Mouse (Mus musculus): ENCODE measurements around the gene Ell2. TPM values are rescaled to one million over a fixed set of nuclear protein-coding genes. Genes with fewer than 3 reads are reported as not detected.

Ell2 gene
- polyA plus RNA-seq, 2 experiments = 30.5 to 41.2 TPM

DNA sequence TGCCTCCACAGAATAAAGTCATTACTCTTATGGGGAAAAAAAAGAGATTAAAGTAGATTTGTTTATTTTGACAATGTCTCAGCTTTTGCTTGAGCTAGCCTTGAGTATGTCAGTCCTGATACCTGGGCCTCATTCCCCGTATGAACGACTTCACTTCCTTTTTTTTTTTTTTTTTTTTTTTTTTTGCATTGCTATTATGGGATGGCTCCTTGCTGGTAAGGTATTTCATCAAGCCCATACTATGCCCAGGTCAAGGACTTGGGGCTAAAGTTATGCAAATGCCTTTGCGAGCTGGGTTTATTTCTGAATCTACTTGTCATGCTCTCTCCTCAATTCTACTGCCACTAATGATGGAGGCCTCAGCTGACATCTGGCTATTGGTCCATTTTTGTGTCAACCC lies 80.8 kb downstream of the Ell2 start:
- TF ChIP-seq EP300 (IDR thresholded peaks at IDR 0.05; ENCODE audit: low read depth) = no peak
- no peak for TF ChIP-seq CTCF (IDR thresholded peaks at IDR 0.05; ENCODE audit: low read depth)
- 61% methylated on average over 3 of the region's 3 CpGs for WGBS (ENCODE audit: insufficient replicate concordance)
- no peak overlapping the region for H3K9ac ChIP-seq (replicated peaks)
- no peak for ATAC-seq (ENCODE audit: insufficient read depth)
- no peak for DNase-seq (ENCODE audit: low read depth in 3 of 3, low spot score in 3 of 3)
- 0 out of 4 replicates have a peak, but pooled peaks cover 0 to 2% of the 10 kb centered on the region in 2 experiments for H3K4me1 ChIP-seq (replicated peaks; ENCODE audit: control insufficient read depth in 2 of 2, insufficient read depth in 2 of 2, low read length in 1 of 2)
- H3K27me3 ChIP-seq (ENCODE audit: control insufficient read depth, insufficient read depth, low read length) = no peaks in the 10 kb centered on the region
- H3K4me2 ChIP-seq (ENCODE audit: low read depth) = no peak overlapping the region
- H3K9me3 ChIP-seq (ENCODE audit: control insufficient read depth, low read length) = no peaks in the 10 kb centered on the region
- no peak overlapping the region for H3K27ac ChIP-seq
- H3K36me3 ChIP-seq (replicated peaks; ENCODE audit: control insufficient read depth, insufficient read depth, low read depth) = peaks cover 6% of the 10 kb centered on the region
- no peak overlapping the region for H3K4me3 ChIP-seq (ENCODE audit: insufficient read depth in 1 of 2, low read depth in 2 of 2, low read length in 2 of 2)

GRCm38 (mm10) chr13:75788178-75788577 lies 81.6 kb downstream of the Ell2 start:
- H3K4me2 ChIP-seq (ENCODE audit: low read depth) = no peak overlapping the region
- 0 out of 4 replicates have a peak, but pooled peaks cover 0 to 2% of the 10 kb centered on the region in 2 experiments for H3K4me1 ChIP-seq (replicated peaks; ENCODE audit: control insufficient read depth in 2 of 2, insufficient read depth in 2 of 2, low read length in 1 of 2)
- H3K36me3 ChIP-seq (replicated peaks; ENCODE audit: control insufficient read depth, insufficient read depth, low read depth) = peaks cover 6% of the 10 kb centered on the region
- H3K4me3 ChIP-seq (ENCODE audit: insufficient read depth in 1 of 2, low read depth in 2 of 2, low read length in 2 of 2) = no peak overlapping the region
- no peaks in the 10 kb centered on the region for H3K9me3 ChIP-seq (ENCODE audit: control insufficient read depth, low read length)
- DNase-seq (ENCODE audit: low read depth in 3 of 3, low spot score in 3 of 3) (no peak), ATAC-seq (ENCODE audit: insufficient read depth) (no peak)
- H3K9ac ChIP-seq (replicated peaks) = no peak overlapping the region
- no peak for TF ChIP-seq CTCF (IDR thresholded peaks at IDR 0.05; ENCODE audit: low read depth)
- TF ChIP-seq EP300 (IDR thresholded peaks at IDR 0.05; ENCODE audit: low read depth) = no peak
- no peaks in the 10 kb centered on the region for H3K27me3 ChIP-seq (ENCODE audit: control insufficient read depth, insufficient read depth, low read length)
- H3K27ac ChIP-seq = no peak overlapping the region
- 40% methylated on average over 4 of the region's 4 CpGs for WGBS (ENCODE audit: insufficient replicate concordance)

- Histone ChIP-seq H3K27ac (no peak overlapping the region), H3K36me3 (replicated peaks; ENCODE audit: control insufficient read depth, insufficient read depth, low read depth) (peaks cover 6% of the 10 kb centered on the region), H3K27me3 (ENCODE audit: control insufficient read depth, insufficient read depth, low read length) (no peaks in the 10 kb centered on the region), H3K9ac (replicated peaks) (no peak overlapping the region), H3K9me3 (ENCODE audit: control insufficient read depth, low read length) (no peaks in the 10 kb centered on the region), H3K4me2 (ENCODE audit: low read depth) (no peak overlapping the region), H3K4me3 (ENCODE audit: insufficient read depth in 1 of 2, low read depth in 2 of 2, low read length in 2 of 2) (no peak overlapping the region), H3K4me1 (replicated peaks; ENCODE audit: control insufficient read depth in 2 of 2, insufficient read depth in 2 of 2, low read length in 1 of 2) (peaks cover 7% of the 10 kb centered on the region in 2 experiments; a peak in 3 of 4 replicates)
- WGBS (ENCODE audit: insufficient replicate concordance) = 70% methylated on average over 2 of the region's 2 CpGs
- DNase-seq (ENCODE audit: low read depth in 3 of 3, low spot score in 3 of 3) (no peak), ATAC-seq (ENCODE audit: insufficient read depth) (no peak)
- TF ChIP-seq CTCF (IDR thresholded peaks at IDR 0.05; ENCODE audit: low read depth) (no peak), EP300 (IDR thresholded peaks at IDR 0.05; ENCODE audit: low read depth) (no peak)
These were observed 82.7 kb downstream of the Ell2 start for GRCm38 (mm10) chr13:75789061-75789834.

- Histone ChIP-seq H3K36me3 (replicated peaks; ENCODE audit: control insufficient read depth, insufficient read depth, low read depth) (peaks cover 6% of the 10 kb centered on the region), H3K9ac (replicated peaks) (no peak overlapping the region), H3K4me3 (ENCODE audit: insufficient read depth in 1 of 2, low read depth in 2 of 2, low read length in 2 of 2) (no peak overlapping the region), H3K9me3 (ENCODE audit: control insufficient read depth, low read length) (no peaks in the 10 kb centered on the region), H3K27ac (no peak overlapping the region), H3K4me1 (replicated peaks; ENCODE audit: control insufficient read depth in 2 of 2, insufficient read depth in 2 of 2, low read length in 1 of 2) (peaks cover 7 to 10% of the 10 kb centered on the region in 2 experiments; a peak in 3 of 4 replicates), H3K4me2 (ENCODE audit: low read depth) (no peak overlapping the region), H3K27me3 (ENCODE audit: control insufficient read depth, insufficient read depth, low read length) (no peaks in the 10 kb centered on the region)
- DNase-seq (ENCODE audit: low read depth in 3 of 3, low spot score in 3 of 3) (no peak), ATAC-seq (ENCODE audit: insufficient read depth) (no peak)
- no peak for TF ChIP-seq CTCF (IDR thresholded peaks at IDR 0.05; ENCODE audit: low read depth)
- 71% methylated on average over 1 of the region's 1 CpGs for WGBS (ENCODE audit: insufficient replicate concordance)
These were observed 84.1 kb downstream of the Ell2 start for GRCm38 (mm10) chr13:75790550-75791205.
